Mouse (Mus musculus) midbrain, embryonic 15.5 days (tissue): ENCODE data around the gene P3h2. TPM values are rescaled to one million over a fixed set of nuclear protein-coding genes. Genes with fewer than 3 reads are reported as not detected.

Experiments
- ATAC-seq: fragments of 200-750 bp; cut with Nextera tagmentation; replicated peaks from 2 replicates; pipeline ENCODE4 v1.8.0; 2017; ENCODE audit warnings: moderate TSS enrichment
- H3K27ac ChIP-seq: fragments of 300-500 bp; sonication (generic); 2 replicates; pipeline ENCODE4 v1.5.1; 2015; ENCODE audit warnings: mild to moderate bottlenecking, inconsistent platforms
- H3K27me3 ChIP-seq: fragments of 300-500 bp; sonication (generic); replicated peaks from 2 replicates; pipeline ENCODE4 v1.6.1; 2015; ENCODE audit warnings: inconsistent platforms
- H3K36me3 ChIP-seq: fragments of 300-500 bp; sonication (generic); replicated peaks from 2 replicates; pipeline ENCODE4 v1.6.1; 2015; ENCODE audit warnings: inconsistent platforms
- H3K4me1 ChIP-seq: fragments of 300-500 bp; sonication (generic); 2 replicates; pipeline ENCODE4 v1.6.1; 2015; ENCODE audit warnings: inconsistent platforms
- H3K4me2 ChIP-seq: fragments of 300-500 bp; sonication (generic); 2 replicates; pipeline ENCODE4 v1.6.1; 2015; ENCODE audit warnings: inconsistent platforms, mild to moderate bottlenecking, moderate library complexity
- H3K4me3 ChIP-seq: fragments of 300-500 bp; sonication (generic); 2 replicates; pipeline ENCODE4 v1.5.1; 2015; ENCODE audit warnings: mild to moderate bottlenecking, inconsistent platforms
- H3K9ac ChIP-seq: fragments of 300-500 bp; sonication (generic); 2 replicates; pipeline ENCODE4 v1.6.1; 2015; ENCODE audit warnings: mild to moderate bottlenecking, inconsistent platforms
- H3K9me3 ChIP-seq: fragments of 300-500 bp; sonication (generic); 2 replicates; pipeline ENCODE4 v1.6.1; 2016; ENCODE audit warnings: inconsistent platforms
- WGBS: fragments of 180-500 bp; shearing (Covaris S2); methylation state at CpG from one replicate; pipeline ENCODE4 v1.1.7; 2015; ENCODE audit warnings: mixed read lengths; 5-methylcytosine and 5-hydroxymethylcytosine counted together
- polyA plus RNA-seq: library from polyadenylated mRNA; unstranded; fragments of >200 nt; fragmentation: Nextera tagmentation; extraction: Ambion mirVana; gene quantifications from 2 replicates; pipeline ENCODE4 v1.2.1, GENCODE M21; 2015

The P3h2 gene
- polyA plus RNA-seq, 1 experiment from 2014 or later = 0.56 TPM

DNA sequence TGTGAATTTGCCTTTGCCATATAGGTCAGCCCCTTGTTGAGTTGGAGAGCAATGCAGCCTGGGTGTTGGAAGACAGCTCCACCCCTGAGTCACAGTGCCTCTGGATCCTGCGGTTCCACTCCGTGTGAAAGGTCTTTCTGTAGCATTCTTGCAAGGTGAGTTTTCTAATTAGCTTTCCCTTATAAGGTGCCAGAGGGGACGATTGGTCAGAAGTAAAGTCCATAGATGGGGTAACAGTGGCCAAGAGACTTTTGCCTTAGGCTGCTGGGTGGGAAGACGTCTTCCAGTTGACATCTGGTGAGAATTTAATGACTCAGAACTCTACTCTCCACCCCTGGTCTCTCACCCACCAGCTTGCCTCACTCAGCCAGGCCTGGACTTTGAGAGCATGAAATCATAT is 163.3 kb downstream of the P3h2 start:
- no peak overlapping the region for H3K4me3 ChIP-seq
- WGBS = 80% methylated on average over 4 of the region's 4 CpGs
- no peaks in the 10 kb centered on the region for H3K4me1 ChIP-seq
- ATAC-seq = no peak
- H3K9me3 ChIP-seq = no peaks in the 10 kb centered on the region
- H3K27me3 ChIP-seq = no peaks in the 10 kb centered on the region
- no peak overlapping the region for H3K4me2 ChIP-seq
- no peak overlapping the region for H3K9ac ChIP-seq
- H3K36me3 ChIP-seq = no peaks in the 10 kb centered on the region
- no peak overlapping the region for H3K27ac ChIP-seq

GRCm38 (mm10) chr16:25934181-25934580 is 171.4 kb downstream of the P3h2 start:
- H3K4me2 ChIP-seq = no peak overlapping the region
- ATAC-seq = no peak
- H3K27me3 ChIP-seq = no peaks in the 10 kb centered on the region
- no peaks in the 10 kb centered on the region for H3K4me1 ChIP-seq
- no peaks in the 10 kb centered on the region for H3K36me3 ChIP-seq
- no peak overlapping the region for H3K9ac ChIP-seq
- no peak overlapping the region for H3K27ac ChIP-seq
- no peaks in the 10 kb centered on the region for H3K9me3 ChIP-seq
- H3K4me3 ChIP-seq = no peak overlapping the region
- WGBS = 80% methylated on average over 2 of the region's 2 CpGs

DNA sequence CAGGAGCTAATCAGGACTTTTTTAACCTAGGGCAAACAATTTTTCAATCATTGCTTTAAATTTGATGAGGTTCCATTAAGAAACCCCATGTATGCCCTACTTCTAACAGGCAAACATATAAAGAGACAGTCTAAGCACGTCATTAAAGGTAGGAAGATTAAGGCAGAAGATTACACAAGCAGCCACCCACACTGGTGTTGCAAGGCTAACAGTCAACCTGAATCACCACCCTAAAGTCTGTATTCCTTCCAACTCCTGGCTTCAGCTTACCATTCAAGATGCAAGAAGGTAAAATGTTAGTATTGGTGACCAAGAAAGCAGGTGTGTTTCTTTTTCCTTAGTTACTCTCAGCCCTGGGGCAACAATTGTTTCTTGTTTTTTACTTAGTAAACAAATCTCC is 193.4 kb downstream of the P3h2 start:
- no peak overlapping the region for H3K4me3 ChIP-seq
- H3K4me2 ChIP-seq = no peak overlapping the region
- no peaks in the 10 kb centered on the region for H3K9me3 ChIP-seq
- H3K4me1 ChIP-seq = no peaks in the 10 kb centered on the region
- no peak for ATAC-seq
- 53% methylated on average over 1 of the region's 1 CpGs for WGBS
- H3K27ac ChIP-seq = no peak overlapping the region
- H3K9ac ChIP-seq = no peak overlapping the region
- H3K36me3 ChIP-seq = no peaks in the 10 kb centered on the region
- H3K27me3 ChIP-seq = no peaks in the 10 kb centered on the region
